Mouse (Mus musculus) intestine, postnatal 0 days (tissue): ENCODE measurements around the gene Entpd1. TPM values are rescaled to one million over a fixed set of nuclear protein-coding genes. Genes with fewer than 3 reads are reported as not detected.

Experiments used
- ATAC-seq: fragments of 200-750 bp; cut with Nextera tagmentation; 2 replicates; pipeline ENCODE4 v1.8.0; 2017; ENCODE audit warnings: mild to moderate bottlenecking, moderate TSS enrichment, moderate library complexity
- H3K27ac ChIP-seq: fragments of 300-500 bp; sonication (generic); 2 replicates; pipeline ENCODE4 v1.5.1; 2014; ENCODE audit warnings: mild to moderate bottlenecking, low read depth, low read length, moderate library complexity
- H3K27me3 ChIP-seq: fragments of 300-500 bp; sonication (generic); replicated peaks from 2 replicates; pipeline ENCODE4 v1.6.1; 2014; ENCODE audit warnings: low read length, mixed read lengths; ENCODE audit not compliant: control insufficient read depth, insufficient read depth
- H3K36me3 ChIP-seq: fragments of 300-500 bp; sonication (generic); 2 replicates; pipeline ENCODE4 v1.6.1; 2014; ENCODE audit warnings: mild to moderate bottlenecking, moderate library complexity; ENCODE audit not compliant: control insufficient read depth, insufficient read depth
- H3K4me1 ChIP-seq: fragments of 300-500 bp; sonication (generic); replicated peaks from 2 replicates; pipeline ENCODE4 v1.6.1; 2014; ENCODE audit warnings: antibody characterized with exemption, low read length, mixed read lengths; ENCODE audit not compliant: control insufficient read depth, insufficient read depth
- H3K4me2 ChIP-seq: fragments of 300-500 bp; sonication (generic); replicated peaks from 2 replicates; pipeline ENCODE4 v1.6.1; 2014; ENCODE audit warnings: low read depth, mild to moderate bottlenecking, moderate library complexity
- H3K4me3 ChIP-seq: fragments of 300-500 bp; sonication (generic); 2 replicates; pipeline ENCODE4 v1.5.1; 2014; ENCODE audit warnings: low read depth, low read length
- H3K9ac ChIP-seq: fragments of 300-500 bp; sonication (generic); 2 replicates; pipeline ENCODE4 v1.6.1; 2014; ENCODE audit warnings: mild to moderate bottlenecking, low read depth, low read length
- H3K9me3 ChIP-seq: fragments of 300-500 bp; sonication (generic); 2 replicates; pipeline ENCODE4 v1.6.1; 2016; ENCODE audit warnings: mixed run types; ENCODE audit not compliant: control insufficient read depth
- CTCF ChIP-seq: sonication (generic); IDR thresholded peaks from 2 replicates; pipeline ENCODE4 v1.5.1; 2016; ENCODE audit warnings: low read depth, mild to moderate bottlenecking, control low read depth, antibody characterized with exemption, moderate library complexity
- WGBS: fragments of 180-500 bp; shearing (Covaris S2); extraction: QIAGEN DNeasy Blood & Tissue Kit; methylation state at CpG from one replicate; pipeline ENCODE4 v1.1.7; 2014; 5-methylcytosine and 5-hydroxymethylcytosine counted together
- polyA plus RNA-seq: library from polyadenylated mRNA; unstranded; fragments of >200 nt; fragmentation: Nextera tagmentation; extraction: Ambion mirVana; gene quantifications from 2 replicates; pipeline ENCODE4 v1.2.1, GENCODE M21; 2015

Gene Entpd1
- polyA plus RNA-seq, 1 experiment from 2014 or later = 6.8 TPM

DNA sequence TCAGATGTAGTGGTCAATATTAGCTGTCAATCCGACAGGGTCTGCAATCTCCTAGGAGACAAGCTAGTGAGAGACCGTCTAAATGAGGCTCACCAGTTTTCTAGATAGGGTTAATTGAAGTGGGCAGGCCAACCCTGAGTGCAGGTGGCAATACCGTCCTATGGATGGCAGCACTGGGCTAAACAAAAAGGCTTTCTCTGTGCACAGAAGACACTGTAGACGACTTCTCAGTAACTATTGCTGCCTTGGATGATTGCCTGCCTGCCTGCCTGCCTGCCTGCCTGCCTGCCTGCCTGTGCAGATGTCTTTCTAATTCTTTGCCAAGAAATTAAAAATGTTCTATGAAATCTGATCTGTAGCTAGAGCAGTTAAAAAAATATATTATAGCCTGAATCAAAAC lies 134.4 kb downstream of the Entpd1 start:
- 48% methylated on average over 4 of the region's 4 CpGs for WGBS
- Histone ChIP-seq H3K4me1 (no peaks in the 10 kb centered on the region), H3K4me3 (no peak overlapping the region), H3K4me2 (no peak overlapping the region), H3K9me3 (no peaks in the 10 kb centered on the region), H3K27ac (no peak overlapping the region), H3K27me3 (no peaks in the 10 kb centered on the region), H3K36me3 (no peaks in the 10 kb centered on the region), H3K9ac (no peak overlapping the region)
- ATAC-seq = no peak
- peak; percentile 46 for TF ChIP-seq CTCF

DNA sequence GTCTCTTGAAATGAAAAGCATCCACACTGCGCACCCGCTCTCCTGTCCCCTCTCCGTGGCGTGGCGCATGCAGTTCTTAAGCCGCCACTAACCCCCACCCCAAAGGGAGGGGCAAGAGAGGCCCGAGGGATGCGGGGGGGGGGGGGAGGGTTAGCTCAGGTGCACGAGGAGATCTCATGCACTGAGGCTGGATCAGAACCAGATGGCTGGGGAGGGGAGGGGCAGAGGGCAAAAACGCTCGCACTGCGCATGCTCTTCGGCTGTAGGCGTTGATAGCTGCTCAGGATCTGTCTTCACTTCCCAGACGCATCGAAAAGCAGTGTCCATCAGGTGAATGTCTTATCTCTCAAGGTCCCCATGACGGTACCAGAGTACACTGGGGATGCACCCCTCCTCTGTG lies 136.4 kb downstream of the Entpd1 start, which contains the start of gene Cc2d2b:
TSS of gene Cc2d2b (plus strand) at position 195 of the 400 bp plus-strand sequence.
- ATAC-seq = no peak
- no peaks in the 10 kb centered on the region for H3K9me3 ChIP-seq
- 68% methylated on average over 17 of the region's 17 CpGs for WGBS
- H3K27me3 ChIP-seq = no peaks in the 10 kb centered on the region
- no peak within 1 kb of the TSS for H3K4me2 ChIP-seq
- H3K36me3 ChIP-seq = no peaks in the 10 kb centered on the region
- H3K9ac ChIP-seq = no peak within 1 kb of the TSS
- no peak for TF ChIP-seq CTCF
- no peak within 1 kb of the TSS for H3K27ac ChIP-seq
- no peak within 1 kb of the TSS for H3K4me3 ChIP-seq
- H3K4me1 ChIP-seq = no peaks in the 10 kb centered on the region

DNA sequence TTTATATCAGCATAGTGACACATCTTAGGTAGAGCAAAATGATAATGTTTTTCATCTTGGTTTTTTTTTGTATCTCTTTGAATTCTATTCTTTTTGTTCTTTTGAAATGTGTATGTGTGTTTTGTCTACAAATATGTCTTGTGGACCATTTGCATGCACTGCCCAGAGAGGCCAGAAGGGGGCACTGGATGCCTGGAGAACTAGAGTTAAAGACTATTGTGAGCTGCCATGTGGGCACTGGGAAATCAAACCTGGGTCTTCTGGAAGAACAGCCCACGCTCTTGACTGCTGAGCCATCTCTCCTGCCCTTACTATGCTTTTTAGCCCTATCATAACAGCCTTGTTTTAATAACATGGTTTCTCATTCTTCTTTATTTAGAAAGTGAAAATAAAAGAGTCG lies 142.1 kb downstream of the Entpd1 start:
- Histone ChIP-seq H3K9me3 (no peaks in the 10 kb centered on the region), H3K27ac (no peak overlapping the region), H3K9ac (no peak overlapping the region), H3K4me2 (no peak overlapping the region), H3K27me3 (no peaks in the 10 kb centered on the region), H3K36me3 (no peaks in the 10 kb centered on the region), H3K4me1 (no peaks in the 10 kb centered on the region), H3K4me3 (no peak overlapping the region)
- WGBS = 89% methylated on average over 2 of the region's 2 CpGs
- peak; percentile 75 for TF ChIP-seq CTCF
- ATAC-seq = no peak

DNA sequence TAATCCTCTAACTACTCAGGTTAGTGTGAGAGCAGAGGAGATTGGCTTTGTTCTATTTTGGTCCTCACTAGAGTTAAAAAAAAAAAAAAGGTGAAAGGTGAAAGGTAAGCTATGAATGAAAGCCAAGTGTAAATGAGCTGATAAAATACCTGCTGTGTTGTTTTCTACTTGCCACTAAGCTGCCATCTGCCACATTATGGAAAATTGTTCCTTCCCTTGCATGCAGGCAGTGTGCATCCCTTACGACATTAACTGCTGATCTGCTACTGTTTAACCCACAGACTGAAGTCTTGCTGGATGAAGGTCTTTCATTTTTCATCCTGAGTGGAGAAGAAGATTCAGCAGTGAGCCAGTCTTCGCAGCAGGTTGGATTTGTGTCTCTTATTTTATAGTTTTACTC lies 147.9 kb downstream of the Entpd1 start:
- no peaks in the 10 kb centered on the region for H3K9me3 ChIP-seq
- H3K27me3 ChIP-seq = no peaks in the 10 kb centered on the region
- no peak overlapping the region for H3K9ac ChIP-seq
- no peak overlapping the region for H3K27ac ChIP-seq
- no peaks in the 10 kb centered on the region for H3K36me3 ChIP-seq
- TF ChIP-seq CTCF = no peak
- no peak for ATAC-seq
- H3K4me2 ChIP-seq = no peak overlapping the region
- no peaks in the 10 kb centered on the region for H3K4me1 ChIP-seq
- no peak overlapping the region for H3K4me3 ChIP-seq
- 69% methylated on average over 2 of the region's 2 CpGs for WGBS

DNA sequence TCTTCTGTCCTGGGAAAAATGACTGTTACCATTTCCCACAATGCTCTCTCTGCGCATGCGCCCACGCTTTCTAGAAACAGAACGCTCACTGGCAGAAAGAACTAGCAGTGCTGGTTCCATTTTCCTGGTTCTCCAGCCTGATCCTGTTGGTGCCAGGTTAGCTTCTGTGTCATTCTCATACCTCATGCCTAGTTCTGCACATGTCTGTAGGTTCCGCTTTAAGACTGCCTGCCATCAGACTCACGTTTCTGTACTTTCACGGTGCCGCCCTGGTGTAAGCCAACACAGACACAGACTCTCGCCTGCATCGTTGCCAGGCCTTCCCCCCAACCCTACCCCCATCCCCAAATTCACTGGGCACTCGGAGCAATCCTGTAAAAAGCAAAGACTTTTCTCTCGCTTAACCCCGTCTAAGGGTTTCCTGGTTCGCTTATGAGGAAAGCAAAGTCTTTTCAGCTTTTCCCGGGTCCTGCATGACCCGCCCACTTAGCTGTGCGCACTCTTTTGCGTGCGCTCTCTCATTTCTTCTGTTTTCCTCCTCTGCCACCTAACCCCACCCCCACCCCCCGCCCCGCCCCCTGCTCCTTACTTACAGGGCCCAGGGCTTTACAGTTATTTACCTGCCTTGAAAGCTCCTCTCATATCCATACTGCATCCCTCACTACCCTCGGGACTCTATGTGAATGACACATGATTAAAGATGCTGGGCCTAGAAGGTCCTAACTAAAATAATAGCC lies 150.0 kb downstream of the Entpd1 start:
- no peaks in the 10 kb centered on the region for H3K4me1 ChIP-seq
- no peak overlapping the region for H3K27ac ChIP-seq
- ATAC-seq = no peak
- WGBS = 30% methylated on average over 22 of the region's 22 CpGs
- no peaks in the 10 kb centered on the region for H3K9me3 ChIP-seq
- TF ChIP-seq CTCF = no peak
- H3K9ac ChIP-seq = no peak overlapping the region
- no peaks in the 10 kb centered on the region for H3K27me3 ChIP-seq
- peak overlapping the region; percentile 27 for H3K4me3 ChIP-seq
- H3K4me2 ChIP-seq = peak overlapping the region; percentile 66
- H3K36me3 ChIP-seq = no peaks in the 10 kb centered on the region

DNA sequence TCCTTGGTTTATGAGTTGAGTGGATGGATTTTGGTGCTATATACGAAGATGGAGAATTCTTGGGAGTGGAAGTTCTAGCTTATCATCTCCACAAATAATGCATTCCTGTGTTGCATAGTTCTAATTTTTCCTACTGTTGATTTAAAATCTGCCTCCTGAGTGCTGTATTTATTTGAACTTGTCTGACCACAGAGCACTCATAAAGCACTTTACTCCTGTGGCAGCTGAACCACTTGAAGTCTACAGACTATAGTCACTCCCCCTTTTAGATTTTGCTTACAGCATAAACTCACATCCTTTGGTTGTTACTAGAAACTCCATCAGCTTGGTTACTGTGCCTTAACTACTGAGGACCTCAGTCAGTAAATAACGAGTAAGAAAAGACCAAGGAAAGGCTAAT lies 155.0 kb downstream of the Entpd1 start:
- Histone ChIP-seq H3K36me3 (no peaks in the 10 kb centered on the region), H3K27me3 (0 out of 2 replicates have a peak, but pooled peaks cover 5% of the 10 kb centered on the region), H3K27ac (no peak overlapping the region), H3K4me1 (no peaks in the 10 kb centered on the region), H3K4me2 (no peak overlapping the region), H3K4me3 (no peak overlapping the region), H3K9ac (no peak overlapping the region), H3K9me3 (no peaks in the 10 kb centered on the region)
- no peak for TF ChIP-seq CTCF
- ATAC-seq = no peak
- 74% methylated on average over 2 of the region's 2 CpGs for WGBS
